Mouse (Mus musculus): Measurements from ENCODE around the gene Gm10320. TPM values are rescaled to one million over a fixed set of nuclear protein-coding genes. Genes with fewer than 3 reads are reported as not detected.

The Gm10320 gene
- polyA plus RNA-seq, 1 experiment from 2014 or later, result 0.87 TPM

DNA sequence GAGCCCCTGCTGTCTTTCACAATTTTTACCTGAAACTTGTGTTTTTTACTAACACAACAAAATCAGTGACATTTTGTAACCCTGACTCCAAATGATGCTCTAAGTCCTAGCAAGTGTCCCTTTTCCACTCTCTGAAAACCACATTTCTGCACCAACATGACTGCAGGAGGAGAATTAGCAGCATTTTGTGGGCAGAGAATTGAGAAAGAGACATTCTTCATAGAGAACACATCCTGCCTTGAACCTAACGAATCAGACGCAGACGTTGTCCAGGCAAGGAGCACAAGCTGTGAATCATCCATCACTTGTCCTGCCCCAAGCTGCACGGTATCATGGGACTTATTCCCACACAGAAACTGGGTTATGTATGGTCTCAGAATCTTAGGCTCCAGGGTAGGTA is 38.7 kb downstream of the Gm10320 start:
- H3K4me3 ChIP-seq, result no peak overlapping the region
- H3K9ac ChIP-seq (replicated peaks), result no peak overlapping the region
- no peaks in the 10 kb centered on the region for H3K4me1 ChIP-seq
- H3K27ac ChIP-seq (replicated peaks), result no peak overlapping the region
- H3K36me3 ChIP-seq, result no peaks in the 10 kb centered on the region
- WGBS, result 89% methylated on average over 4 of the region's 4 CpGs
- H3K9me3 ChIP-seq, result peaks cover 7% of the 10 kb centered on the region; the same call in 1 of the 2 replicates
- ATAC-seq (ENCODE audit: low FRiP score, low read depth), result no peak
- no peaks in the 10 kb centered on the region for H3K27me3 ChIP-seq
- no peak overlapping the region for H3K4me2 ChIP-seq (replicated peaks)

DNA sequence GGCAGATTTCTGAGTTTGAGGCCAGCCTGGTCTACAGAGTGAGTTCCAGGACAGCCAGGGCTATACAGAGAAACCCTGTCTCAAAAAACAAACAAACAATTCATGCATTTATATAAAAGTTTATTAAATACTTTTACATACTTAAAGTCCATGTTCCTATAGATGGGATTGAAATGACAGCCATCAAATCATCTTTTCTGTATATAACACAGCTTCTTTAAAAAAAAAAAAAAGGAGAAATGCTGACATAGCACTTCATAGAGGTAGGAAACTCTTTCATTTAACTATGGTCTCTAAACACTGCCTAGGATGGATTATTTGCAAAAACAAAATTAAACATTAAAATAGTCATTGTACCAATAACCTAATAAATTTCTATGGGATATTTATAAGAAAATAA is 43.1 kb downstream of the Gm10320 start:
- Histone ChIP-seq H3K36me3 (no peaks in the 10 kb centered on the region), H3K4me2 (replicated peaks) (no peak overlapping the region), H3K27ac (replicated peaks) (no peak overlapping the region), H3K27me3 (no peaks in the 10 kb centered on the region), H3K9ac (replicated peaks) (no peak overlapping the region), H3K9me3 (peaks cover 7% of the 10 kb centered on the region; the same call in 1 of the 2 replicates), H3K4me1 (no peaks in the 10 kb centered on the region), H3K4me3 (no peak overlapping the region)
- ATAC-seq (ENCODE audit: low FRiP score, low read depth), result no peak

DNA sequence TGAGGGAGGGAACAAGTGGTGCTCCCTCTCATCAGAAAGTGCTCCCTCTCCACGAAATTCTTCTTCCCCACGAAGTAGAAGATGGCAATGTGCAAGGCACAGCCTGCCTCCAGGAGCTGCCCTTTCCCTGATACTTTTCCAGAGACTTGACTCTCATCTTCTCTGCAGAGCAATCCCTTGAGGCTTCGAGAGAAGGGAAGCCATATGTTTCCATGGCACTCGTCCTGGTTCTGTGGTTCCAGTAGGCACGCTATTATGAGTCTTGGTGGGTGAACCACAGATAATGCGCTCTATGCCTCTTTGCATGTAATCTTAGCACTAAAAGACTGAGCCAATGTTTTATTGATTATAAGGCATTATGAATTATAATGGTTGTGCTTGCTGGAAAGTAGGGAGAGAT is 44.1 kb downstream of the Gm10320 start:
- no peaks in the 10 kb centered on the region for H3K36me3 ChIP-seq
- ATAC-seq (ENCODE audit: low FRiP score, low read depth), result no peak
- no peak overlapping the region for H3K4me3 ChIP-seq
- H3K4me1 ChIP-seq, result no peaks in the 10 kb centered on the region
- H3K27me3 ChIP-seq, result no peaks in the 10 kb centered on the region
- H3K4me2 ChIP-seq (replicated peaks), result no peak overlapping the region
- peaks cover 7% of the 10 kb centered on the region; the same call in 1 of the 2 replicates for H3K9me3 ChIP-seq
- no peak overlapping the region for H3K9ac ChIP-seq (replicated peaks)
- WGBS, result 84% methylated on average over 6 of the region's 6 CpGs
- H3K27ac ChIP-seq (replicated peaks), result no peak overlapping the region

DNA sequence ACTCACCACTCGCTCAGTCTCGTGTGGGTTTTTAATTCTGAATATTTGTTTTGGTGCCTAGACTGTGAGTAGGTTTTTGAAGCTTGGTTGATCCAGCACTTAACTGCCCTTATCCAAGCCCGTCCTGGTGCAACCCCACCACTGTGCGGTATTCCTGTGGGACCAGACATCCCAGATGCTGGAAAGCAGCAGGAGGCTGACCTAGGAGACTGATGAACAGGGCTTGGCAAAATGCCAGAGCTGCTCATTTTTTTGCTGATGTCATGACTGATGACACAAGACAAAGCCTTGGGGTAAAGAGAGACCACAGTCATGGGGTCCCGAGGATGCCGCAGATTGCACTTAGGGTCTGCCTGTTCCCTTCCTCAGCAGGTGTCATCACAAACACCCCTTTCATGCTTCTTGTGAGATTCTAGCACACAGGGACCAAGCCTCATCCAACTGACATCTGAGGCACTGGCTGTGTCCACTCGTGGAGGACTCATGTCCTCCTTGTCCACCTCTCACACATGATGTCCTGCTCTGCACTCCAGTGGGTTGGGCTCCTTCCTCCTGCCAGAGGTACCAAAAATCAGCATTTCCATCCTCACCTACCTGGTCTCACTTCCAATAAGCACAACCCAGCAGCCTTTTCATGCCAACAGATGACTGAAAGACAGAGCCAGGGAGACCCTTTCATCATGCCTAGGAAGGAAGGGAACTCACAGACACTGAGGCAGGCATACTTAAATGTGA is 46.2 kb downstream of the Gm10320 start:
- H3K27ac ChIP-seq (replicated peaks), result no peak overlapping the region
- no peaks in the 10 kb centered on the region for H3K4me1 ChIP-seq
- no peaks in the 10 kb centered on the region for H3K9me3 ChIP-seq
- H3K36me3 ChIP-seq, result no peaks in the 10 kb centered on the region
- H3K9ac ChIP-seq (replicated peaks), result no peak overlapping the region
- H3K27me3 ChIP-seq, result no peaks in the 10 kb centered on the region
- no peak overlapping the region for H3K4me2 ChIP-seq (replicated peaks)
- no peak for ATAC-seq (ENCODE audit: low FRiP score, low read depth)
- 94% methylated on average over 7 of the region's 7 CpGs for WGBS
- no peak overlapping the region for H3K4me3 ChIP-seq

DNA sequence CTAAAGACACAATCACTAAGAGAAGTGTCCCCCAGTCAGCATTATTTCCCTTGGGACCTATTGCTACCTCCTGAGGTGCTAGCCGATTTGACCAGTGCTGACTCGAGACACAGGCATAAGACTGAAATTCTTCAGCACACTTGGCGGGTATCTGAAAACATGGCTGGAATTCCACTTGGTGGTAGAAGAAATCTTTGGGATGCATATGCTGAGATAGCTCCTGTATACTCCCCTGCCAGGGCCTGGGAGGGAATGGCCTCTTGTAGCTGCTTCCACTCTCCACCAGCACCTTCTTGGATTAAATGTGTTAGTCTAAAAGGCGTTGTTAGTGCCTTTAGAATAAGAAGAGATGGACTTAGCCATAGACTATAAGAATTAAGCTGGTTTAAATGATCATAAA is 50.8 kb downstream of the Gm10320 start:
- Histone ChIP-seq H3K4me1 (no peaks in the 10 kb centered on the region), H3K27ac (replicated peaks) (no peak overlapping the region), H3K36me3 (no peaks in the 10 kb centered on the region), H3K27me3 (no peaks in the 10 kb centered on the region), H3K9ac (replicated peaks) (no peak overlapping the region), H3K4me2 (replicated peaks) (no peak overlapping the region), H3K9me3 (no peaks in the 10 kb centered on the region), H3K4me3 (no peak overlapping the region)
- 86% methylated on average over 4 of the region's 4 CpGs for WGBS
- no peak for ATAC-seq (ENCODE audit: low FRiP score, low read depth)

DNA sequence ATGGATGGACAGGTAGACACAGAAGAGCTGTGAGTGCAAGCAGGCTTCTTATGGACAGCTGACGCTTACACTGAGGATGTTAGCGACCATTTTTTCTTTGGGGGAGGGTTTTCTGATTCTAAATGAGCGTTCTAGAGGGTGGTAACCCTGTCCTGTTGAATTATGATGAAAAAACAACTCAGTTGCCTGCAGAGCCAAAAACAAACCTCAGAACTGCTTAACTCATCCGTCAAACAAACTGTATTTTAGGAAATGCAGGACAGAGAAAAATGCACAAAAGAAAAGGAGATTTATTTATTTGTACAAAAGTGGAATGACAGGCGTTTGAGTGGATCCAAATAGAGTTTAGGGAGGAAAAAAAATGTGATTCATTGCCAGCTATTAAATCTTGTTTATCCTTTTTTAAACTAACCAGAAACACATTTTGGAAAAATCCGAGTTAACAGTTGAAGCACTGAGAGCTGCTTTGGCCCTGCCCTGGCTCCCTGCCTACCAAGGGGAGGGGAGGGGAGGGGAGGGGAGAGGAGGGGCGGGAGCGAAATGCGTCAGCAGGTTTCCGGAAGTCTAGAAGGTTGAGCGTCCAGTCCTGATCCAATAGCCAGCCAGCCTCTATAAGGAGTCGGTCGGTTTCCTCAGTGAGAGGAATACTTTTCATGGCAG is 51.4 kb downstream of the Gm10320 start:
- H3K4me3 ChIP-seq, result no peak overlapping the region
- H3K36me3 ChIP-seq, result no peaks in the 10 kb centered on the region
- WGBS, result 55% methylated on average over 13 of the region's 13 CpGs
- no peaks in the 10 kb centered on the region for H3K4me1 ChIP-seq
- ATAC-seq (ENCODE audit: low FRiP score, low read depth), result no peak
- no peak overlapping the region for H3K27ac ChIP-seq (replicated peaks)
- H3K27me3 ChIP-seq, result no peaks in the 10 kb centered on the region
- no peaks in the 10 kb centered on the region for H3K9me3 ChIP-seq
- no peak overlapping the region for H3K4me2 ChIP-seq (replicated peaks)
- no peak overlapping the region for H3K9ac ChIP-seq (replicated peaks)

Other genes starting within 250 kb of the Gm10320 start
- gene Utp15, start 229.0 kb downstream of the Gm10320 start, polyA plus RNA-seq (2016; fragmentation: Nextera tagmentation; extraction: Ambion mirVana), result 38.8 and 39.9 TPM in 2 replicates
- gene Ankra2, start 228.9 kb downstream of the Gm10320 start, polyA plus RNA-seq (2016; fragmentation: Nextera tagmentation; extraction: Ambion mirVana), result 36.6 and 38.9 TPM in 2 replicates
- gene Gm21976, start 212.1 kb downstream of the Gm10320 start, polyA plus RNA-seq (2016; fragmentation: Nextera tagmentation; extraction: Ambion mirVana), result not detected in 2 replicates
- gene Btf3, start 175.0 kb downstream of the Gm10320 start, polyA plus RNA-seq (2016; fragmentation: Nextera tagmentation; extraction: Ambion mirVana), result 628 and 633 TPM in 2 replicates
- 5.2 and 6.0 TPM in 2 replicates for gene Foxd1, start 137.8 kb downstream of the Gm10320 start, polyA plus RNA-seq (2016; fragmentation: Nextera tagmentation; extraction: Ambion mirVana)
- not detected in 2 replicates for gene Tmem174, start 145.4 kb upstream of the Gm10320 start, polyA plus RNA-seq (2016; fragmentation: Nextera tagmentation; extraction: Ambion mirVana)
- not detected in 2 replicates for gene Tmem171, start 202.8 kb upstream of the Gm10320 start, polyA plus RNA-seq (2016; fragmentation: Nextera tagmentation; extraction: Ambion mirVana)